Mouse (Mus musculus) hindbrain, embryonic 13.5 days (tissue): ENCODE measurements around the gene Tamm41. TPM values are rescaled to one million over a fixed set of nuclear protein-coding genes. Genes with fewer than 3 reads are reported as not detected.

Experiments
- ATAC-seq: fragments of 200-750 bp; cut with Nextera tagmentation; 2 replicates; pipeline ENCODE4 v1.8.0; 2017; ENCODE audit warnings: moderate TSS enrichment; ENCODE audit not compliant: low FRiP score
- H3K27ac ChIP-seq: fragments of 300-500 bp; sonication (generic); 2 replicates; pipeline ENCODE4 v1.5.1; 2015; ENCODE audit warnings: inconsistent platforms, mild to moderate bottlenecking, moderate library complexity
- H3K27me3 ChIP-seq: fragments of 300-500 bp; sonication (generic); 2 replicates; pipeline ENCODE4 v1.6.1; 2015; ENCODE audit warnings: mild to moderate bottlenecking, inconsistent platforms
- H3K36me3 ChIP-seq: fragments of 300-500 bp; sonication (generic); 2 replicates; pipeline ENCODE4 v1.6.1; 2015; ENCODE audit warnings: mild to moderate bottlenecking, inconsistent platforms
- H3K4me1 ChIP-seq: fragments of 300-500 bp; sonication (generic); replicated peaks from 2 replicates; pipeline ENCODE4 v1.6.1; 2015; ENCODE audit warnings: inconsistent platforms
- H3K4me2 ChIP-seq: fragments of 300-500 bp; sonication (generic); 2 replicates; pipeline ENCODE4 v1.6.1; 2015; ENCODE audit warnings: inconsistent platforms, mild to moderate bottlenecking, moderate library complexity
- H3K4me3 ChIP-seq: fragments of 300-500 bp; sonication (generic); 2 replicates; pipeline ENCODE4 v1.5.1; 2015; ENCODE audit warnings: mild to moderate bottlenecking, inconsistent platforms
- H3K9ac ChIP-seq: fragments of 300-500 bp; sonication (generic); 2 replicates; pipeline ENCODE4 v1.6.1; 2015; ENCODE audit warnings: mild to moderate bottlenecking, inconsistent platforms
- H3K9me3 ChIP-seq: fragments of 300-500 bp; sonication (generic); 2 replicates; pipeline ENCODE4 v1.6.1; 2016; ENCODE audit warnings: inconsistent platforms
- WGBS: fragments of 180-500 bp; shearing (Covaris S2); methylation state at CpG from one replicate; pipeline ENCODE4 v1.1.7; 2015; 5-methylcytosine and 5-hydroxymethylcytosine counted together
- polyA plus RNA-seq: library from polyadenylated mRNA; unstranded; fragments of >200 nt; fragmentation: Nextera tagmentation; extraction: Ambion mirVana; gene quantifications from 2 replicates; pipeline ENCODE4 v1.2.1, GENCODE M21; 2015

Gene Tamm41
- polyA plus RNA-seq, 1 experiment from 2014 or later = 49.6 TPM

- Histone ChIP-seq H3K4me1 (no peaks in the 10 kb centered on the region), H3K27me3 (no peaks in the 10 kb centered on the region), H3K9ac (no peak overlapping the region), H3K4me2 (no peak overlapping the region), H3K27ac (no peak overlapping the region), H3K4me3 (no peak overlapping the region), H3K36me3 (no peaks in the 10 kb centered on the region), H3K9me3 (no peaks in the 10 kb centered on the region; the same call in 1 of the 2 replicates)
- WGBS = 22% methylated on average over 4 of the region's 4 CpGs
- no peak for ATAC-seq
Measured at GRCm38 (mm10) chr6:115049015-115049414, 11.3 kb upstream of the Tamm41 start.

DNA sequence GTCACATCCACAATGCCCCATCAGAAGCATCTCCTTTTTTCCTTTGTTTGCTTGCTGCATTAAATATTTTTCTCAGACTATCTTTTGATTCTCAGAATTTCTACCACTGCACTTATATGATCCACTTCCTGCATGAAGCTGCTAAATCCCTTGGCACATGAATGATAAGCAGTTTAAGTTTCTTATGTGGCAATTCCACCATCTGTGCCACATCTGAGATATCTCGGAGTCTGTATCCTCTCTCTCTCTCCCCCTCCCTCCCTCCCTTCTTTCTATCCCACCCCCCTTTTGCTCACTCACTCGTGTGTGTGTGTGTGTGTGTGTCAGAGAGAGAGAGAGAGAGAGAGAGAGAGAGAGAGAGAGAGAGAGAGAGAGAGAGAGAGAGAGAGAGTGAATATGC is 10.1 kb upstream of the Tamm41 start:
- H3K4me1 ChIP-seq = 0 out of 2 replicates have a peak, but pooled peaks cover 3% of the 10 kb centered on the region
- H3K9me3 ChIP-seq = no peaks in the 10 kb centered on the region; the same call in 1 of the 2 replicates
- no peaks in the 10 kb centered on the region for H3K36me3 ChIP-seq
- no peak overlapping the region for H3K27ac ChIP-seq
- no peak overlapping the region for H3K4me2 ChIP-seq
- WGBS = 54% methylated on average over 1 of the region's 2 CpGs
- H3K27me3 ChIP-seq = no peaks in the 10 kb centered on the region
- no peak overlapping the region for H3K9ac ChIP-seq
- no peak for ATAC-seq
- no peak overlapping the region for H3K4me3 ChIP-seq

- Histone ChIP-seq H3K4me2 (no peak overlapping the region), H3K36me3 (no peaks in the 10 kb centered on the region), H3K4me3 (no peak overlapping the region), H3K27me3 (no peaks in the 10 kb centered on the region), H3K4me1 (0 out of 2 replicates have a peak, but pooled peaks cover 9% of the 10 kb centered on the region), H3K9ac (no peak overlapping the region), H3K9me3 (no peaks in the 10 kb centered on the region; the same call in 1 of the 2 replicates), H3K27ac (no peak overlapping the region)
- ATAC-seq = no peak
- WGBS = 79% methylated on average over 1 of the region's 1 CpGs
Measured at GRCm38 (mm10) chr6:115046064-115046463, 8.4 kb upstream of the Tamm41 start.

- WGBS = 71% methylated on average over 1 of the region's 1 CpGs
- H3K4me1 ChIP-seq = 0 out of 2 replicates have a peak, but pooled peaks cover 9% of the 10 kb centered on the region
- H3K36me3 ChIP-seq = no peaks in the 10 kb centered on the region
- no peak for ATAC-seq
- no peak overlapping the region for H3K9ac ChIP-seq
- no peak overlapping the region for H3K27ac ChIP-seq
- H3K4me2 ChIP-seq = no peak overlapping the region
- no peak overlapping the region for H3K4me3 ChIP-seq
- H3K27me3 ChIP-seq = no peaks in the 10 kb centered on the region
- H3K9me3 ChIP-seq = no peaks in the 10 kb centered on the region; the same call in 1 of the 2 replicates
Measured at GRCm38 (mm10) chr6:115044709-115045108, 7.0 kb upstream of the Tamm41 start.

DNA sequence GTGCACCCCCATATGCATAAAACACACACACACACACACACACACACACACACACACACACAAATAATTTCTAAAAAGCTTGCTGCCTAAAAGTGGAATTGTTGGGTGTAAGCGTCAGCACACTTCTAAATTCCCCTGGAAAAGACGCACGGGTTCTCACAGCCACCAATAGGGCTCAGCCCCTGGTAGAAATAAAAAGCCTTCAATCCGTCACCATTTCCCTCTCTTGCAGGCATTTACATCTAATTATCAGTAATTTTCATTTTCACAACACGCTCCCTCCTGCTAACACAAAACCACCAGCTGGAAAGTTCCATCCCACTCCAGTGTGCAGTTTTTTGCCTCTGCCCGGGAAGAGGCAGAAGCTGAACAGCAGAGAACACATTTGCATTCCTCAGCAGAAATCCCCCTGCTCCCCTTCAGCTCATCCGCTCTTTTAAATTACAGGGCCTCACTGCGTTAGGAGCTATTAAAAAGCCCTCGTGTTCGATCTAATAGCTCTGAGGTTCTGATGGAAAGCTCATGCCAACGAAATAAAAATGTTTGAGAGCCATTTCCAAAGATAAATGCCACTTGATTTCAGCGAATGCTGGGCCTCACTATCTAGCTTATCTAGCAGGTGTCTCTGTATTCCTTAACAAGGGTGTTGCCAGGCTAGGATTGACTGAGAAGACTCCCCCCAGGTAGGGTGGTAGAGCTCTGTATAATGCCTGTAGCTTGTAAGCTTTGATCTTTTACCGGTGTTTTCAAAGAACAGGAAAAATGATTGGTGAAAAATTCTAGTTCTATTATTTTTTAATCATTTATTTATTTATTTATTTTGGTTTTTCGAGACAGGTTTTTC is 6.2 kb upstream of the Tamm41 start:
- Histone ChIP-seq H3K4me2 (no peak overlapping the region), H3K9ac (no peak overlapping the region), H3K27me3 (no peaks in the 10 kb centered on the region), H3K4me3 (no peak overlapping the region), H3K27ac (peak overlapping the region; percentile 55), H3K4me1 (0 out of 2 replicates have a peak, but pooled peaks cover 9% of the 10 kb centered on the region), H3K9me3 (no peaks in the 10 kb centered on the region; the same call in 1 of the 2 replicates), H3K36me3 (no peaks in the 10 kb centered on the region)
- 71% methylated on average over 14 of the region's 14 CpGs for WGBS
- no peak for ATAC-seq

DNA sequence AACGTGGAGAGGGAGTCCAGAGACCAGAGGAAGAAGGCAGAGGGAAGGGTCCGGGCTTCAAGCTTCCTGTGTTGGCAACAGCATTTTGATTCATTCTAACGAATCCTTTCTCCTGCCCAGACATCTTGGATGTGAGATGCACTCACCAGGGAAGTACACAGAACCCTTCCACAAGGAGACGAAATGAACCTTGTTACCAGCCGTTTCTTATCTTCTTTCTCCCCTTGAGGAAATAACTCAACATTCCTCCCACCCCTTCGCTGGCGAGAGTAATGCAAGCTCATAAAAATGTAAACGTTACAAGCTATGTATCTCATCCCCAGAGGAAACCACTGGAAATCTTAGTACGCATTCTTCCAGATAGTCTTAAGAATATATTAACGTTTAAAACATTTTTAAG is 4.9 kb upstream of the Tamm41 start:
- Histone ChIP-seq H3K4me3 (no peak overlapping the region), H3K4me1 (0 out of 2 replicates have a peak, but pooled peaks cover 9% of the 10 kb centered on the region), H3K9ac (no peak overlapping the region), H3K4me2 (no peak overlapping the region), H3K27me3 (no peaks in the 10 kb centered on the region), H3K9me3 (no peaks in the 10 kb centered on the region; the same call in 1 of the 2 replicates), H3K36me3 (no peaks in the 10 kb centered on the region), H3K27ac (no peak overlapping the region; the same call in 1 of the 2 replicates)
- ATAC-seq = no peak
- WGBS = 67% methylated on average over 10 of the region's 10 CpGs

- WGBS = 96% methylated on average over 5 of the region's 5 CpGs
- Histone ChIP-seq H3K27ac (no peak overlapping the region), H3K27me3 (no peaks in the 10 kb centered on the region)
Measured at GRCm38 (mm10) chr6:115033441-115033840, 4.2 kb downstream of the Tamm41 start.

GRCm38 (mm10) chr6:115030098-115030497 is 7.6 kb downstream of the Tamm41 start:
- no peak overlapping the region for H3K4me2 ChIP-seq
- 90% methylated on average over 2 of the region's 2 CpGs for WGBS
- peaks cover 69% of the 10 kb centered on the region for H3K36me3 ChIP-seq
- no peak overlapping the region for H3K9ac ChIP-seq
- no peaks in the 10 kb centered on the region for H3K4me1 ChIP-seq
- H3K27ac ChIP-seq = no peak overlapping the region
- H3K9me3 ChIP-seq = no peaks in the 10 kb centered on the region
- ATAC-seq = no peak
- no peaks in the 10 kb centered on the region for H3K27me3 ChIP-seq
- H3K4me3 ChIP-seq = no peak overlapping the region

More at GRCm38 (mm10) chr6:115033441-115033840, 4.2 kb downstream of the Tamm41 start:
- ATAC-seq = no peak
- Histone ChIP-seq H3K4me3 (no peak overlapping the region), H3K4me2 (no peak overlapping the region), H3K9me3 (no peaks in the 10 kb centered on the region), H3K9ac (no peak overlapping the region), H3K36me3 (peaks cover 50% of the 10 kb centered on the region), H3K4me1 (peaks cover 15% of the 10 kb centered on the region)

- Histone ChIP-seq H3K27me3 (no peaks in the 10 kb centered on the region), H3K27ac (no peak overlapping the region), H3K4me1 (no peaks in the 10 kb centered on the region), H3K4me3 (no peak overlapping the region), H3K9ac (no peak overlapping the region), H3K9me3 (no peaks in the 10 kb centered on the region), H3K36me3 (peaks cover 70% of the 10 kb centered on the region), H3K4me2 (no peak overlapping the region)
- ATAC-seq = no peak
- 77% methylated on average over 2 of the region's 2 CpGs for WGBS
Measured at GRCm38 (mm10) chr6:115029248-115029647, 8.4 kb downstream of the Tamm41 start.

- Histone ChIP-seq H3K4me1 (no peaks in the 10 kb centered on the region), H3K36me3 (peaks cover 70% of the 10 kb centered on the region)
- no peak for ATAC-seq
Measured at GRCm38 (mm10) chr6:115027485-115027992, 10.1 kb downstream of the Tamm41 start.

DNA sequence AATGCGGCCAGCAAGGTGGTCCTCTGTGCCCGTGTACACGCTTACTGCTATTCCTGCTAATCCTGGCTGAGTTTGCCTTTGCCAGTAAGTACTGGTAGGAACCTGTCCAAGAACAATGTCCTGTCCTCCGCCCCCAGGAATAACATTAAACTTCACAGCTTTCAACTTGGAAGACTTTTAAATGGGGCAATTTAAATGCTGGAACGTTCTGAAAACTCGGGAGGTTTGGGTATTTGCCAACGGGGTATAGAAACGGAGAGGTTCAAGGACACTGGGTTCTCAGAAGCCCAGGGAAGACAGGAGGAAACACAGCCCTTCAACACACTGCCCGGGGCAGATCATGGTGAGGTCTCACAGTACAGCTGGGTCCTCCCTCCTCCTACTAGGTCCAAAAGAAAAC is 14.8 kb downstream of the Tamm41 start:
- H3K9me3 ChIP-seq = no peaks in the 10 kb centered on the region
- no peaks in the 10 kb centered on the region for H3K4me1 ChIP-seq
- no peak overlapping the region for H3K27ac ChIP-seq
- no peak overlapping the region for H3K4me3 ChIP-seq
- ATAC-seq = no peak
- no peaks in the 10 kb centered on the region for H3K27me3 ChIP-seq
- peaks cover 79% of the 10 kb centered on the region for H3K36me3 ChIP-seq
- no peak overlapping the region for H3K4me2 ChIP-seq
- no peak overlapping the region for H3K9ac ChIP-seq
- WGBS = 92% methylated on average over 9 of the region's 9 CpGs

More at GRCm38 (mm10) chr6:115027485-115027992, 10.1 kb downstream of the Tamm41 start:
- Histone ChIP-seq H3K27me3 (no peaks in the 10 kb centered on the region), H3K4me3 (no peak overlapping the region), H3K9me3 (no peaks in the 10 kb centered on the region), H3K27ac (0 out of 2 replicates have a peak overlapping the region, but pooled peaks have one; percentile 1), H3K9ac (no peak overlapping the region), H3K4me2 (no peak overlapping the region)
- 82% methylated on average over 14 of the region's 14 CpGs for WGBS

GRCm38 (mm10) chr6:115015461-115015860 is 22.2 kb downstream of the Tamm41 start:
- Histone ChIP-seq H3K36me3 (peaks cover 78% of the 10 kb centered on the region), H3K4me3 (no peak overlapping the region), H3K27me3 (no peaks in the 10 kb centered on the region), H3K4me1 (no peaks in the 10 kb centered on the region), H3K9me3 (no peaks in the 10 kb centered on the region), H3K9ac (no peak overlapping the region), H3K27ac (no peak overlapping the region), H3K4me2 (no peak overlapping the region)
- WGBS = 95% methylated on average over 13 of the region's 13 CpGs
- no peak for ATAC-seq
